Mouse (Mus musculus): ENCODE data around the gene Lrrfip2. TPM values are rescaled to one million over a fixed set of nuclear protein-coding genes. Genes with fewer than 3 reads are reported as not detected.

Gene Lrrfip2
- polyA plus RNA-seq, 1 experiment from 2014 or later, result 42.3 TPM

- H3K4me1 ChIP-seq (replicated peaks), result peaks cover 12% of the 10 kb centered on the region
- no peaks in the 10 kb centered on the region for H3K36me3 ChIP-seq
- H3K9ac ChIP-seq, result no peak overlapping the region
- no peak for ATAC-seq (ENCODE audit: low FRiP score)
- no peak overlapping the region for H3K27ac ChIP-seq
- H3K27me3 ChIP-seq, result no peaks in the 10 kb centered on the region
- no peaks in the 10 kb centered on the region for H3K9me3 ChIP-seq
- H3K4me3 ChIP-seq, result no peak overlapping the region
- H3K4me2 ChIP-seq, result no peak overlapping the region
- WGBS, result 29% methylated on average over 5 of the region's 5 CpGs
Measured at GRCm38 (mm10) chr9:111093094-111093493, 24.3 kb upstream of the Lrrfip2 start.

- no peak overlapping the region for H3K27ac ChIP-seq
- H3K27me3 ChIP-seq, result no peaks in the 10 kb centered on the region
- peaks cover 2% of the 10 kb centered on the region; the same call in 1 of the 2 replicates for H3K4me1 ChIP-seq (replicated peaks)
- 72% methylated on average over 5 of the region's 5 CpGs for WGBS
- H3K9me3 ChIP-seq, result no peaks in the 10 kb centered on the region
- H3K4me3 ChIP-seq, result no peak overlapping the region
- no peaks in the 10 kb centered on the region for H3K36me3 ChIP-seq
- no peak overlapping the region for H3K4me2 ChIP-seq
- no peak overlapping the region for H3K9ac ChIP-seq
- ATAC-seq (ENCODE audit: low FRiP score), result no peak
Measured at GRCm38 (mm10) chr9:111094626-111095025, 22.8 kb upstream of the Lrrfip2 start.

- H3K4me2 ChIP-seq, result no peak overlapping the region
- no peaks in the 10 kb centered on the region for H3K36me3 ChIP-seq
- H3K4me1 ChIP-seq (replicated peaks), result peaks cover 2% of the 10 kb centered on the region; the same call in 1 of the 2 replicates
- no peak overlapping the region for H3K27ac ChIP-seq
- H3K4me3 ChIP-seq, result no peak overlapping the region
- no peaks in the 10 kb centered on the region for H3K9me3 ChIP-seq
- no peak for ATAC-seq (ENCODE audit: low FRiP score)
- no peak overlapping the region for H3K9ac ChIP-seq
- WGBS, result 89% methylated on average over 7 of the region's 7 CpGs
- no peaks in the 10 kb centered on the region for H3K27me3 ChIP-seq
Measured at GRCm38 (mm10) chr9:111095710-111096109, 21.7 kb upstream of the Lrrfip2 start.

DNA sequence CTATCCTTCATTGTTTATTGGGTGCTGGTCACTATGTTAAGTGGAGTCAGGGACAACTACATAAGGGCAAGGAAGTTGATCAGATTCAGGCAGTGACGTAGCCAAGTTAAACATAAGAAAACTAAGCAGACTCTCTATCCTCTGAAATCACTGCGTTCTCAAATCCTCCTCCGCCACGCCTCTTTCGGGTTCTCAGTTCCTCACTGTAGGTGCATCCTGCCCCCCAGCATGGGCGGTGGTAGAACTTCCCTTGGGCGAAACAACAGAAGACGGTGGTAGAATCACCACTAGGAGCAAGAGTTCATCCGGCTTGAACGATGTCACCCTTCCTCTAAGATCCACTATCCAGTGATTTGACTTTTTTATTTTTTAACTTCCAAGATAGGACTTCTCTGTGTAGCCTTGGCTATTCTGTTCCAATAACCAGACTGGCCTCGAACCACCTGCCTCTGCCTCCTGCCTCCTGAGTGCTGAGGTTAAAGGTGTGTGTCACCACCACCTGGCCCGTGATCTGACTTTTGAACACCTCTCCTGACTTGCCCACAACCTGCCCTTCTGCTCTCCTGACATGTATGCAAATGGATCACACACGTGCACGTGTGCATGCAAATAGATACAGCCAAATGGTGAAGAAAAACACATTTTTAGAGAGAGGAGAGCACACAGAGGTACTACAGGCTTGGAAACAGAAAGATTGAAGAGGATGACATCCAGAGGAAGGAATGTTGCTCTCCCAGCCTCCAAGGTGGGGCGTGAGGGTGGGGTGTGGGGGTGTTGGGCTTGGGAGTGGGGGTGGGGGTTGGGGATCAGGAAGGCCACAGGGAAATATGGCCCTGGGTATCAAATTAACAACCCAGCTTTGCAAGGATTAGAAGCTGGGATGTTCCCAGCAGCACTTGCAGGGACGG is 20.7 kb upstream of the Lrrfip2 start:
- WGBS, result 89% methylated on average over 16 of the region's 16 CpGs
- Histone ChIP-seq H3K9ac (no peak overlapping the region), H3K27ac (no peak overlapping the region), H3K36me3 (no peaks in the 10 kb centered on the region), H3K9me3 (no peaks in the 10 kb centered on the region), H3K4me3 (no peak overlapping the region), H3K4me2 (no peak overlapping the region), H3K27me3 (no peaks in the 10 kb centered on the region), H3K4me1 (replicated peaks) (peaks cover 2% of the 10 kb centered on the region; the same call in 1 of the 2 replicates)
- ATAC-seq (ENCODE audit: low FRiP score), result no peak

DNA sequence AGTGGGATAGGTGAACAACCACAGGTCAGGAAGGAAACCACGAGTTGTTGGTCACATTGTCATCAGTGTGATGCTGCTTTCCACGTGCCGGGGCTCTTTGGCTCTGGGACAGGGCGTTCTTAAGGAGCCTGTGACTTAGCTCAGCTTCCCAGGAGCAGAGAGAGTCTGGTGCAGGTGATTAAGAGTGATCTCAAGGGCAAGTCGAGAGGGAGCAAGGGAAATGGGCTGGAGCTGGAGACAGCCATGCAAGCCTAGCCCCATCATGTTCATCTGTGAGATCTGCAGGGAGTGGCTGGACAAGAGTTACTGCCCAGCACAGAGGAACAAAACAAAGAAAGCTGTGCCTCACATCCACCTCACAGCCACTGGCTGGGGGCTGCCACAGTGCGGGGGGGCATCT is 19.8 kb upstream of the Lrrfip2 start:
- peaks cover 2% of the 10 kb centered on the region; the same call in 1 of the 2 replicates for H3K4me1 ChIP-seq (replicated peaks)
- no peaks in the 10 kb centered on the region for H3K27me3 ChIP-seq
- WGBS, result 68% methylated on average over 6 of the region's 6 CpGs
- no peak overlapping the region for H3K9ac ChIP-seq
- H3K4me3 ChIP-seq, result no peak overlapping the region
- H3K4me2 ChIP-seq, result no peak overlapping the region
- no peaks in the 10 kb centered on the region for H3K36me3 ChIP-seq
- H3K9me3 ChIP-seq, result no peaks in the 10 kb centered on the region
- ATAC-seq (ENCODE audit: low FRiP score), result no peak
- H3K27ac ChIP-seq, result no peak overlapping the region

GRCm38 (mm10) chr9:111100406-111100805 is 17.0 kb upstream of the Lrrfip2 start:
- Histone ChIP-seq H3K27me3 (no peaks in the 10 kb centered on the region), H3K36me3 (no peaks in the 10 kb centered on the region), H3K4me1 (replicated peaks) (no peaks in the 10 kb centered on the region), H3K9me3 (no peaks in the 10 kb centered on the region), H3K4me3 (no peak overlapping the region), H3K9ac (no peak overlapping the region), H3K27ac (no peak overlapping the region), H3K4me2 (no peak overlapping the region)
- 91% methylated on average over 3 of the region's 3 CpGs for whole genome bisulfite sequencing
- no peak for ATAC-seq (ENCODE audit: low FRiP score)

- Histone ChIP-seq H3K4me2 (no peak overlapping the region), H3K9me3 (no peaks in the 10 kb centered on the region), H3K4me1 (replicated peaks) (no peaks in the 10 kb centered on the region), H3K36me3 (no peaks in the 10 kb centered on the region), H3K9ac (no peak overlapping the region), H3K27me3 (no peaks in the 10 kb centered on the region), H3K27ac (no peak overlapping the region), H3K4me3 (no peak overlapping the region)
- ATAC-seq (ENCODE audit: low FRiP score), result no peak
- 82% methylated on average over 5 of the region's 5 CpGs for WGBS
Measured at GRCm38 (mm10) chr9:111103293-111103692, 14.1 kb upstream of the Lrrfip2 start.

- Histone ChIP-seq H3K9ac (no peak overlapping the region), H3K27me3 (no peaks in the 10 kb centered on the region), H3K27ac (no peak overlapping the region), H3K4me3 (no peak overlapping the region), H3K4me1 (replicated peaks) (no peaks in the 10 kb centered on the region), H3K4me2 (no peak overlapping the region), H3K36me3 (no peaks in the 10 kb centered on the region), H3K9me3 (no peaks in the 10 kb centered on the region)
- ATAC-seq (ENCODE audit: low FRiP score), result no peak
- WGBS, result 94% methylated on average over 5 of the region's 5 CpGs
Measured at GRCm38 (mm10) chr9:111103893-111104292, 13.5 kb upstream of the Lrrfip2 start.

DNA sequence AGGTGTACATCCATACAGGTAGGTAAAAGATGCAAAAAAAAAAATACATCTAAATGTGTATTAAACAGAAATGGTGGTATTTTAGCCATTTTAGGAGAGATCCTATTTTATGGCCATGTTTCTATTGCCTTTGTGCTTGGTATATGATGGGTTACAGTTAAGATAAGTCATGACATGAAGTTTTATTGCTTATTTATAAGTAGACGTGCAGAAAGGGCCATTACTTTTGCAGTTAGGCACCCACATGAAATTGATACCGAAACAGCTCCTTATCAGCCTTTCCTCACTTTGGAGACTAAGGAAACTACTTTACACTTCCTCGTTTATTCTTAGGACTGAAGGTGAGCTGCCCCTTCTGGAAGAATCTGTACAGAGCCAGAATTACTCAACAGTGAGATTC is 9.5 kb upstream of the Lrrfip2 start:
- Histone ChIP-seq H3K4me3 (no peak overlapping the region), H3K27ac (no peak overlapping the region), H3K9ac (no peak overlapping the region), H3K36me3 (no peaks in the 10 kb centered on the region), H3K4me2 (no peak overlapping the region), H3K9me3 (no peaks in the 10 kb centered on the region), H3K4me1 (replicated peaks) (no peaks in the 10 kb centered on the region), H3K27me3 (no peaks in the 10 kb centered on the region)
- WGBS, result 82% methylated on average over 3 of the region's 3 CpGs
- ATAC-seq (ENCODE audit: low FRiP score), result no peak

DNA sequence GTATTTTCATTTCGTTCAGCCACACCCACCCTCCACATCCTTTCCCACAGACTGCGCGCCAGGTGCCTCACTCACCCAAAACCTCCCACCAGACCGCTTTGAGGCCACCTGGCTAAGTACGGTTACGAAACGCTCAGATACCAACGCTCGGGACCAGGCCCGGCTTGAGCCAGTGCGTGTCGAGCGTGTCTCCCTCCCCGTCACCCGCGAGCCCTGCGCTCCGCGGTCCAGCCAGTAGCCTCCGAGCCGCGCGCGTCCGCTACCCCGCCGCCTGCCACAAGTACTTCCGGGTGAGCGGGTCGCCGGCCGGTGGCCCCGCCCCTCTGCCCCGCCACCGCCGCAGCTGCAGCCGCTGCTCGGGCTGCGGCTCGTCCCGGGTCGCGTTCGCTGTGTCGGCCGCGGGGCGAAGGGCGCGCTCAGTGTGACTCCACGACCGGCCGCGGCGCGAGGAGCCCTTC is 431 bp downstream of the Lrrfip2 start:
- H3K4me3 ChIP-seq, result peak overlapping the region; percentile 97
- peak overlapping the region; percentile 94 for H3K9ac ChIP-seq
- ATAC-seq (ENCODE audit: low FRiP score), result peak; percentile 96
- H3K36me3 ChIP-seq, result no peaks in the 10 kb centered on the region; the same call in 1 of the 2 replicates
- no peaks in the 10 kb centered on the region for H3K27me3 ChIP-seq
- H3K27ac ChIP-seq, result peak overlapping the region; percentile 91
- under 1% methylated on average over 49 of the region's 56 CpGs for WGBS
- H3K9me3 ChIP-seq, result no peaks in the 10 kb centered on the region
- peak overlapping the region; percentile 85 for H3K4me2 ChIP-seq
- peaks cover 28% of the 10 kb centered on the region for H3K4me1 ChIP-seq (replicated peaks)

DNA sequence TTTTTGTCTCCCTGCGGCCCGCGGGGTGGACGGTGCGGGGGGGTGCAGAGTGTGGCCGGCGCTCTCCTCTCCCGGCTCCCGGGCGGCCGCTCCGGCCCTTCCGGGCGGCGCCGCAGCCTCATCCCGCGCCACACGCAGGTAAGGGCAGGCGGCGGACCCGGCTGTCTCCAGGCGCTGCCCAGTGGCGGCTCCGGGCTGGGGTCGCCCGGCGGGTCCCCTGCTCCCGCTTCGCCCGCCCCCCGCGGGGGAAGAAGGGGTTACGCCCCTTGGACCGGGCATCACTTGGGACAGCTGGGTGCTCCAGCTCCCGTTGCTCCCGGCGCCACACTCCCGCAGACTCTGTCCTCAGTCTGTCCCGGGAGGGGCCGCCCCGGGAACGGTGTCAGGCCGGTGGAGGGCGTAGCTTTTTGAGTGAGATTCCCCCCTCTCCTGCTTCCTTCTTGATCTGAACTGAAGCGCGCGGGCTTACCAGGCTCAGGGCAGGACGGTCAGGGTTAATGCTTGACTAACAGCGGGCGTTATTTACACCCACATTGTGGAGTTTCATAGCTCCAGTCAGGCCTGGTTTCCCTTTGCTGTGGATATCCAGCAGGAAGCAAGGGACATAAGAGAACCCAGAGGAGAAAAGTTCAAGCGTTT is 979 bp downstream of the Lrrfip2 start:
- Histone ChIP-seq H3K9me3 (no peaks in the 10 kb centered on the region), H3K4me2 (peak overlapping the region; percentile 85), H3K36me3 (no peaks in the 10 kb centered on the region; the same call in 1 of the 2 replicates), H3K4me1 (replicated peaks) (peaks cover 28% of the 10 kb centered on the region), H3K4me3 (peak overlapping the region; percentile 97), H3K27me3 (no peaks in the 10 kb centered on the region), H3K27ac (peak overlapping the region; percentile 91), H3K9ac (peak overlapping the region; percentile 94)
- under 1% methylated on average over 33 of the region's 52 CpGs for WGBS
- ATAC-seq (ENCODE audit: low FRiP score), result peak; percentile 81

DNA sequence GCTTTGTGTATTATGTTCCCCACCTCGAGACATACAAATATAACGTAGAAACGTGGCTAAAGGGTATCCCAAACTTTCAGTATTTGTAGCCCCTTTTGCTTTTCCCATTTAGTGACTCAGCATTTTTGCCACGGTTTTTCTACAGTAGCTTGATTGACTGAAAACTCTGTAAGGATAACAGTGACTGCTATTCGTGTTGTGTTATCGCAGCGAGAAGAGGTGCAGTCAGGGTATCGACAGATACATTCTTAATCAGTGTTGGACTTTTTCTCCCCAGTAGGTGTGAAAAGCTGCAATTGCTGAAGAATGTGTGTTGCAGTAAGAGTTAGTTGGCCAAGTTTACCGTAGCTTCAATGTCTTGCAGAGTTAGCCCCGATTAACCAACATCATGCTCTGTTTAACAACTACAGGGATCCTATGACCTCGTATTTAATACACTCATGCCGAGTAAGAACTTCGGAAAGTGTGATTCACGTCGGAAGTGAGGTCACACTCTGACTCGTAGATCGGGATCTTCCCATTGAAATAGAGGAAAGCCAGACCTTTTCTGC is 1.6 kb downstream of the Lrrfip2 start:
- no peak for ATAC-seq (ENCODE audit: low FRiP score)
- Histone ChIP-seq H3K4me2 (peak overlapping the region; percentile 85), H3K9me3 (no peaks in the 10 kb centered on the region), H3K27me3 (no peaks in the 10 kb centered on the region), H3K9ac (peak overlapping the region; percentile 94), H3K36me3 (no peaks in the 10 kb centered on the region; the same call in 1 of the 2 replicates), H3K27ac (peak overlapping the region; percentile 91; the same call in 1 of the 2 replicates), H3K4me3 (peak overlapping the region; percentile 97), H3K4me1 (replicated peaks) (peaks cover 28% of the 10 kb centered on the region)
- WGBS, result 18% methylated on average over 17 of the region's 17 CpGs
